Mouse (Mus musculus) brain, adult 2 months (tissue): ENCODE results near the gene Ostn.

Experiments used
- DNase-seq: peaks from one replicate; pipeline ENCODE4 v3.0.0; 2011; ENCODE audit warnings: low read depth, low spot score

Gene Ostn

GRCm38 (mm10) chr16:27387634-27388611, 80.6 kb downstream of the Ostn start:
- peak; percentile 42 for DNase-seq

GRCm38 (mm10) chr16:27388761-27389451, 81.6 kb downstream of the Ostn start, which contains the start of gene Ccdc50:
Gene Ccdc50, plus strand, starts transcription at chr16:27388869.
- DNase-seq: peak; percentile 86

GRCm38 (mm10) chr16:27389534-27390282, 82.4 kb downstream of the Ostn start:
- DNase-seq: peak; percentile 43

- DNase-seq: no peak
Measured at GRCm38 (mm10) chr16:27390306-27390705, 83.0 kb downstream of the Ostn start.

GRCm38 (mm10) chr16:27391845-27392244, 84.6 kb downstream of the Ostn start:
- no peak for DNase-seq

GRCm38 (mm10) chr16:27395251-27396037, 88.2 kb downstream of the Ostn start:
- peak; percentile 54 for DNase-seq

- DNase-seq: peak; percentile 63
Measured at GRCm38 (mm10) chr16:27396951-27397350, 89.7 kb downstream of the Ostn start.

- DNase-seq: no peak
Measured at GRCm38 (mm10) chr16:27399026-27399718, 91.9 kb downstream of the Ostn start.

GRCm38 (mm10) chr16:27399719-27400253, 92.5 kb downstream of the Ostn start:
- DNase-seq: no peak
